Mouse (Mus musculus): ENCODE results near the gene Setdb2. TPM values are rescaled to one million over a fixed set of nuclear protein-coding genes. Genes with fewer than 3 reads are reported as not detected.

Gene Setdb2
- total RNA-seq (2023), result 10 to 100 TPM; 62.7 to 66.0 TPM

DNA sequence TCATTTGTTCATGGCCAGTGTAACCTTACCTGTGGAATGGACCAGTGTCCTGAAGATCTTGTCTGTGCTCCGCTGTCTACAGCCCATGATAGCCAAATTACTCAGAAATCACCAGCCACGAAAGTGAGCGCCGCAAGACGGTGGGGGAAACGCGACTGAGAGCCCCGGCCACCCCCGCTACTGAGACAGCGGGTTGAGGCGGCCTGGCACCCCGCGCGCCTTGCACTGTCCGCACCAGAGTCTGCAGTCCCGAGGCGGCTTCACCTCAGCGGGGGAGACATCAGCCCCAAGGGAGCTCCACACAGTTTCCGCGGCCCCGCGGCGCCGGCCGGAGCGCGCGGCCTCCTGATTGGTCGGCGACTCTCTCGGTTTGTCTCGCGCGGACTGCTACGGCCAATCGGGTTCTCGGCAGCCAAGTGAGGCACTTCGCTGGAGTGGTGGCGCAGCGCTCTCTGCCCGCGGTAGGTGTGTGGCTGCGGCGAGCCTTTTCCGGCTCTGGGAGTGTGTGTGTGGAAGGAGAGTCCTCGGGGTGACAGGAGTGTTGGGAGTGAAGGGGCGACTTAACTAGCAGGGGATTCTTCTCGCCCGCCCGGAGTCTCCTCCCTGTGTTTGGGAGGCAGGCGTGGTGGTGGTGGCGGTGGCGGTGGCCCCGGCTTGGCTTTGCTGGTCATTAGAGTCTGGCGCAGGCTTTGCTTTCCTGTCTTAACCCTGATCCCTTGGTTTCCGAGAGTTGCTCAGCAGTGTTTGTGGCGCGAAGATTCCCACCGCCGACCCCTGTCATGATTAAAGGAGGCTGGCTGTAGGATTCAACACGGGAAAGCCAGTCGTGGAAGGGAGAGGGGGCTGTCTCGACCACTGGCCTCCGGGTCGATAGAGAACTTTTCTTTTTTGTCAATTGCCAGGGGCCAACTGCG, at the start of gene Setdb2, which contains the start of gene Cab39l:
Gene Setdb2, minus strand, starts transcription at position 327 of the 914 bp plus-strand sequence.
Gene Cab39l, plus strand, starts transcription at position 415 of the 914 bp plus-strand sequence.

GRCm38 (mm10) chr14:59395281-59395680, 45.4 kb downstream of the Setdb2 start, which contains the start of gene Phf11c:
TSS of gene Phf11c (minus strand) at chr14:59395381.

GRCm38 (mm10) chr14:59365244-59365644, 75.4 kb downstream of the Setdb2 start, which contains the start of gene Phf11d:
TSS of gene Phf11d (minus strand) at chr14:59365470.

Other genes with a start within 250 kb of the Setdb2 start
- 10 to 100 TPM; 32.5 to 36.2 TPM for gene Rcbtb1, start 239.7 kb downstream of the Setdb2 start, total RNA-seq (2023)
- gene Gm6904, start 180.7 kb downstream of the Setdb2 start, total RNA-seq (2023), result 1 to 10 TPM; 1.6 to 3.9 TPM
- 1 to 10 TPM; 3.7 to 8.0 TPM for gene Phf11a, start 143.4 kb downstream of the Setdb2 start, total RNA-seq (2023)
- gene Phf11b, start 99.5 kb downstream of the Setdb2 start, total RNA-seq (2023), result 10 to 100 TPM; 34.1 to 47.2 TPM
- 10 to 100 TPM in 1 of 2 experiments, 1 to 10 TPM in 1; 8.2 to 11.2 TPM for gene Phf11d, start 75.4 kb downstream of the Setdb2 start, total RNA-seq (2023)
- 1 to 10 TPM; 4.3 to 8.0 TPM for gene Phf11c, start 45.5 kb downstream of the Setdb2 start, total RNA-seq (2023)
- gene Cab39l, start 88 bp upstream of the Setdb2 start, total RNA-seq (2023), result 10 to 100 TPM; 36.9 to 53.7 TPM
- 10 to 100 TPM; 34.9 to 44.5 TPM for gene Cdadc1, start 157.1 kb upstream of the Setdb2 start, total RNA-seq (2023)
- not detected for gene Shisa2, start 184.4 kb upstream of the Setdb2 start, total RNA-seq (2023)